Mouse (Mus musculus) urinary bladder, postnatal 4 days (tissue): ENCODE measurements at regions not wholly inside any gene's neighbourhood (a gene's known extent, or its start where the extent isn't known, plus 50 kb on each side); places are given as distances from the start of the nearest gene placed in this dataset.

Source experiments
- DNase-seq, 2 experiments: peaks; one replicate each; pipeline ENCODE4 v3.0.0; 2021 to 2022; ENCODE audit warnings: low spot score in 2 of 2

- no peak for DNase-seq
Observed at GRCm38 (mm10) chr4:62889708-62890107, 75.7 kb upstream of the Zfp618 start.

- no peak for DNase-seq
Observed at GRCm38 (mm10) chr4:62890588-62891580, 74.5 kb upstream of the Zfp618 start.

GRCm38 (mm10) chr4:62912891-62913290 is 52.5 kb upstream of the Zfp618 start:
- no peak for DNase-seq
